Mouse (Mus musculus): ENCODE data around the gene Skil. TPM values are rescaled to one million over a fixed set of nuclear protein-coding genes. Genes with fewer than 3 reads are reported as not detected.

Gene Skil
- total RNA-seq, 2 experiments from 2014 or later, result 61.6 to 63.4 TPM

- DNase-seq (ENCODE audit: low spot score in 2 of 2), result no peak
Observed at GRCm38 (mm10) chr3:31082838-31083506, 11.9 kb upstream of the Skil start.

GRCm38 (mm10) chr3:31083507-31084245 lies 11.2 kb upstream of the Skil start:
- DNase-seq (ENCODE audit: low spot score in 2 of 2), result no peak

- no peak for DNase-seq (ENCODE audit: low spot score in 2 of 2)
Observed at GRCm38 (mm10) chr3:31085000-31085399, 9.9 kb upstream of the Skil start.

GRCm38 (mm10) chr3:31088789-31089775 lies 5.8 kb upstream of the Skil start:
- no peak for DNase-seq (ENCODE audit: low spot score in 2 of 2)

GRCm38 (mm10) chr3:31089956-31090355 lies 4.9 kb upstream of the Skil start:
- no peak for DNase-seq (ENCODE audit: low spot score in 2 of 2)

- peak; percentile 77 to 85 for DNase-seq (ENCODE audit: low spot score in 2 of 2)
Observed at GRCm38 (mm10) chr3:31093196-31093595, 1.7 kb upstream of the Skil start.

GRCm38 (mm10) chr3:31093627-31094351 lies 1.1 kb upstream of the Skil start:
- peak; percentile 39 to 59 for DNase-seq (ENCODE audit: low spot score in 2 of 2)

- no peak for DNase-seq (ENCODE audit: low spot score in 2 of 2)
Observed at GRCm38 (mm10) chr3:31095179-31095490, 277 bp downstream of the Skil start.

GRCm38 (mm10) chr3:31095491-31096154 lies 765 bp downstream of the Skil start:
- DNase-seq (ENCODE audit: low spot score in 2 of 2), result peak in 1 of 2 experiments; percentile 35

- no peak for DNase-seq (ENCODE audit: low spot score in 2 of 2)
Observed at GRCm38 (mm10) chr3:31096155-31097101, 1.6 kb downstream of the Skil start.

- DNase-seq (ENCODE audit: low spot score in 2 of 2), result no peak
Observed at GRCm38 (mm10) chr3:31097102-31097720, 2.4 kb downstream of the Skil start.

- DNase-seq (ENCODE audit: low spot score in 2 of 2), result no peak
Observed at GRCm38 (mm10) chr3:31097976-31098375, 3.1 kb downstream of the Skil start.

- no peak for DNase-seq (ENCODE audit: low spot score in 2 of 2)
Observed at GRCm38 (mm10) chr3:31098556-31098955, 3.7 kb downstream of the Skil start.

GRCm38 (mm10) chr3:31100026-31100425 lies 5.2 kb downstream of the Skil start:
- DNase-seq (ENCODE audit: low spot score in 2 of 2), result no peak

- DNase-seq (ENCODE audit: low spot score in 2 of 2), result no peak
Observed at GRCm38 (mm10) chr3:31100802-31101201, 5.9 kb downstream of the Skil start.

- no peak for DNase-seq (ENCODE audit: low spot score in 2 of 2)
Observed at GRCm38 (mm10) chr3:31104936-31105335, 10.1 kb downstream of the Skil start.

GRCm38 (mm10) chr3:31106597-31106996 lies 11.7 kb downstream of the Skil start:
- no peak for DNase-seq (ENCODE audit: low spot score in 2 of 2)

- no peak for DNase-seq (ENCODE audit: low spot score in 2 of 2)
Observed at GRCm38 (mm10) chr3:31107674-31108073, 12.8 kb downstream of the Skil start.

GRCm38 (mm10) chr3:31109108-31109507 lies 14.2 kb downstream of the Skil start:
- DNase-seq (ENCODE audit: low spot score in 2 of 2), result no peak

Data from layer of hippocampus, adult 18-20 months (tissue).